Mouse (Mus musculus): ENCODE data around the gene Ahdc1. TPM values are rescaled to one million over a fixed set of nuclear protein-coding genes. Genes with fewer than 3 reads are reported as not detected.
A peak's percentile ranks its signal among the peaks of the same experiment; 100 is the strongest.

The Ahdc1 gene
- polyA plus RNA-seq, 1 experiment from 2014 or later = 10.7 TPM

GRCm38 (mm10) chr4:133070821-133071372 is 59.8 kb downstream of the Ahdc1 start:
- WGBS = 88% methylated on average over 5 of the region's 5 CpGs
- Histone ChIP-seq H3K9me3 (ENCODE audit: control insufficient read depth, low read depth, low read length) (no peaks in the 10 kb centered on the region), H3K27me3 (ENCODE audit: control insufficient read depth, insufficient read depth, low read length) (no peaks in the 10 kb centered on the region), H3K4me1 (ENCODE audit: control insufficient read depth, insufficient read depth, low read length) (peaks cover 20% of the 10 kb centered on the region), H3K4me2 (replicated peaks; ENCODE audit: low read depth, low read length) (no peak overlapping the region), H3K9ac (replicated peaks; ENCODE audit: low read depth, low read length) (no peak overlapping the region), H3K36me3 (ENCODE audit: control insufficient read depth, insufficient read depth, low read length) (peaks cover 43% of the 10 kb centered on the region), H3K27ac (ENCODE audit: low read length) (no peak overlapping the region), H3K4me3 (ENCODE audit: low read depth, low read length) (no peak overlapping the region)
- no peak for ATAC-seq (ENCODE audit: insufficient number of reproducible peaks, insufficient read depth, low FRiP score, low read depth)

- Histone ChIP-seq H3K27me3 (ENCODE audit: control insufficient read depth, insufficient read depth, low read length) (no peaks in the 10 kb centered on the region), H3K9ac (replicated peaks; ENCODE audit: low read depth, low read length) (no peak overlapping the region), H3K27ac (ENCODE audit: low read length) (no peak overlapping the region), H3K36me3 (ENCODE audit: control insufficient read depth, insufficient read depth, low read length) (peaks cover 44% of the 10 kb centered on the region), H3K4me1 (ENCODE audit: control insufficient read depth, insufficient read depth, low read length) (peaks cover 20% of the 10 kb centered on the region), H3K4me3 (ENCODE audit: low read depth, low read length) (no peak overlapping the region), H3K9me3 (ENCODE audit: control insufficient read depth, low read depth, low read length) (no peaks in the 10 kb centered on the region), H3K4me2 (replicated peaks; ENCODE audit: low read depth, low read length) (no peak overlapping the region)
- no peak for ATAC-seq (ENCODE audit: insufficient number of reproducible peaks, insufficient read depth, low FRiP score, low read depth)
- WGBS = 47% methylated on average over 8 of the region's 8 CpGs
Observed at GRCm38 (mm10) chr4:133073192-133073591, 62.1 kb downstream of the Ahdc1 start.

GRCm38 (mm10) chr4:133074070-133074819 is 63.2 kb downstream of the Ahdc1 start:
- Histone ChIP-seq H3K4me2 (replicated peaks; ENCODE audit: low read depth, low read length) (no peak overlapping the region), H3K36me3 (ENCODE audit: control insufficient read depth, insufficient read depth, low read length) (peaks cover 48% of the 10 kb centered on the region), H3K4me1 (ENCODE audit: control insufficient read depth, insufficient read depth, low read length) (peaks cover 27% of the 10 kb centered on the region), H3K9me3 (ENCODE audit: control insufficient read depth, low read depth, low read length) (no peaks in the 10 kb centered on the region), H3K4me3 (ENCODE audit: low read depth, low read length) (no peak overlapping the region), H3K27ac (ENCODE audit: low read length) (no peak overlapping the region), H3K27me3 (ENCODE audit: control insufficient read depth, insufficient read depth, low read length) (no peaks in the 10 kb centered on the region), H3K9ac (replicated peaks; ENCODE audit: low read depth, low read length) (no peak overlapping the region)
- no peak for ATAC-seq (ENCODE audit: insufficient number of reproducible peaks, insufficient read depth, low FRiP score, low read depth)
- WGBS = 48% methylated on average over 9 of the region's 9 CpGs

DNA sequence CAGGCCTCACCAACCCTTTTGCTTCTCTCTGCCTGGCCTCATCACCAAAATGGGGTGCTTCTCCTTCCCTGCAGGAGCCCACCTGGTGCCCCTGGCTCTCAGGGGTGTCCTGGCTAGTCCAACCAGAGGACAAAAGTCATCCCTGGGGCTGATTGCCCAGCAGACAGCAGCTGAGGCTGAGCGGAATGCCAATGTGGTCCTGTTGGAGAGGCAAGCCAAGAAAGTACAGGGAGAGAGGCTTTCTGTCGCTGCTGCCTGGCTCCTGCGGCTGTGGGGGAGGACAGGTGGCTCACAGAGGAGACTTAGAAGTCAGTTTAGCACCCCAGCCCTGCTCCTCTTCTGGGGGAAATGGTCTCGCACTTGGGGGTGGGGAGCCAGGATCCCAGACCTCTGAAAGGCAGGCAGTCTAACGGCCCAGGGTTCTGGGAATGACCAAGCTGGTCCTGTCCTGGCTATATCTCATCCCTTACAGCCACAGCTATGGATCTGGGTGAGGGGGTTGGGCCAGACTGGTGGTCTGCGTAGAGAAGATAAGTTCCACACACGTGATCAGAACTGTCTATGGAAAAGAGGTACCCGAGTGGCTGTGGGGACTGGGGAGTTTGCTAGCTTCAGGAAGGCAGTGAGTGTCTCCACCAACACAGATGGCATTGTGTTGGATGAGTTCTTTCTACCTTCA is 64.0 kb downstream of the Ahdc1 start:
- no peak overlapping the region for H3K27ac ChIP-seq (ENCODE audit: low read length)
- H3K9ac ChIP-seq (replicated peaks; ENCODE audit: low read depth, low read length) = no peak overlapping the region
- WGBS = 58% methylated on average over 8 of the region's 8 CpGs
- H3K4me1 ChIP-seq (ENCODE audit: control insufficient read depth, insufficient read depth, low read length) = peaks cover 29% of the 10 kb centered on the region
- no peaks in the 10 kb centered on the region for H3K9me3 ChIP-seq (ENCODE audit: control insufficient read depth, low read depth, low read length)
- ATAC-seq (ENCODE audit: insufficient number of reproducible peaks, insufficient read depth, low FRiP score, low read depth) = no peak
- peaks cover 43% of the 10 kb centered on the region for H3K36me3 ChIP-seq (ENCODE audit: control insufficient read depth, insufficient read depth, low read length)
- H3K4me2 ChIP-seq (replicated peaks; ENCODE audit: low read depth, low read length) = no peak overlapping the region
- H3K27me3 ChIP-seq (ENCODE audit: control insufficient read depth, insufficient read depth, low read length) = no peaks in the 10 kb centered on the region
- no peak overlapping the region for H3K4me3 ChIP-seq (ENCODE audit: low read depth, low read length)

DNA sequence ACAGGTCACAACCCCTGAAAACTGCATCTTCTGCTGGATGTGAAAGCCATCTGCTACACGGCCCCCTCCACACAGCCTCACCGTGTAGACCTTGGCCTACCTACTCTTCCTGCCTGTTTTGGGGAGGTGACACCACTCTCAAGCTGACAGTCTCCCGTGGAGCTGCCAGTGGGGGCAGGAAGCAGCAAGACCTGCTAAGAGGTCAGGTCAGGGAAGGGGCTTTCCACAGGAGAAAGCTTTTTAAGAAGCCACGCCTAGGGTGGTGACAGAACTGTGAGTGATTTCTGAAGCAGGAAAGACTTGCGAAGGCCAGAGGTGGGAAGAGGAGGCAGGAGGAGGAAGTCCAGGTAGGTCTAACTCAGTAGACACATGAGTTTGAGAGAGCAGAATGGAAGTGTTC is 67.9 kb downstream of the Ahdc1 start:
- no peak for ATAC-seq (ENCODE audit: insufficient number of reproducible peaks, insufficient read depth, low FRiP score, low read depth)
- H3K36me3 ChIP-seq (ENCODE audit: control insufficient read depth, insufficient read depth, low read length) = peaks cover 30% of the 10 kb centered on the region
- 0 out of 2 replicates have a peak overlapping the region, but pooled peaks have one; percentile 49 for H3K27ac ChIP-seq (ENCODE audit: low read length)
- WGBS = 38% methylated on average over 5 of the region's 5 CpGs
- H3K4me1 ChIP-seq (ENCODE audit: control insufficient read depth, insufficient read depth, low read length) = peaks cover 21% of the 10 kb centered on the region
- no peak overlapping the region for H3K4me2 ChIP-seq (replicated peaks; ENCODE audit: low read depth, low read length)
- H3K9ac ChIP-seq (replicated peaks; ENCODE audit: low read depth, low read length) = no peak overlapping the region
- H3K9me3 ChIP-seq (ENCODE audit: control insufficient read depth, low read depth, low read length) = no peaks in the 10 kb centered on the region
- H3K4me3 ChIP-seq (ENCODE audit: low read depth, low read length) = no peak overlapping the region
- no peaks in the 10 kb centered on the region for H3K27me3 ChIP-seq (ENCODE audit: control insufficient read depth, insufficient read depth, low read length)

DNA sequence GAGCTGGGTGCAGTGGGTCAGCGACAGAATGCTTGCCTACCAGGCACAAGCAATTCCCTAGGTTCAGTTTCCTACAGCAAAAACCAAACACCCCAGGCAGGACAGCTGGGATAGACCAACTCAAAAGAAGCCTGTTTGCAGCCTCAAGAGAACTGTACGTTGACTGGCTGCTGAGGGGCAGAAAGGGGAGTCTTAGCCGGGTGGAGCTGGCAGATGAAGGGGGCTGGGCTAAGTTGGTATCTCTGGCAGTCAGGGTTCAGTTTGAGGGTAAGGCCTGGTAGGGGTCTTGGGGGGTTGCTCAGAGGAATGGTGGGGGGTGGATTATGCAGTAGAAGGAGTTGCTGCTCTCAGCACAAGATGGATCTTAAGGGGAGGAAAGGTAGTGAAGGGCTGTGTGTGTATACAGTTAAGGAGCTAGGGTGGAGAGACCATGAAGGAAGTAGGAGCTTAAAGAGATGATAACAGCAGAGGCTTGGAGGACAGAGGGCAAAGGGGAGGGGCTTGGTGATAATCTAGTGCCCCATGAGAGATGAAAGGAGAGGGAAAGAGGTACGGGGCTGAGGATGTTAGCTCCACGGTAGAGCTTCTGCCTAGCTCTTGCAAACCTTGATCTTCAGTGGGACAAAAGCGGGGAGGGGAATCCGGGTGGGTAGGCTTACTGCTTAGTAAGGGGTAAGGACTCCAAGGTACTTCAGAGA is 68.5 kb downstream of the Ahdc1 start:
- H3K27me3 ChIP-seq (ENCODE audit: control insufficient read depth, insufficient read depth, low read length) = no peaks in the 10 kb centered on the region
- no peak for ATAC-seq (ENCODE audit: insufficient number of reproducible peaks, insufficient read depth, low FRiP score, low read depth)
- no peak overlapping the region for H3K4me2 ChIP-seq (replicated peaks; ENCODE audit: low read depth, low read length)
- no peaks in the 10 kb centered on the region for H3K9me3 ChIP-seq (ENCODE audit: control insufficient read depth, low read depth, low read length)
- WGBS = 30% methylated on average over 7 of the region's 7 CpGs
- peaks cover 21% of the 10 kb centered on the region for H3K4me1 ChIP-seq (ENCODE audit: control insufficient read depth, insufficient read depth, low read length)
- H3K27ac ChIP-seq (ENCODE audit: low read length) = 0 out of 2 replicates have a peak overlapping the region, but pooled peaks have one; percentile 5
- no peak overlapping the region for H3K4me3 ChIP-seq (ENCODE audit: low read depth, low read length)
- no peak overlapping the region for H3K9ac ChIP-seq (replicated peaks; ENCODE audit: low read depth, low read length)
- H3K36me3 ChIP-seq (ENCODE audit: control insufficient read depth, insufficient read depth, low read length) = peaks cover 30% of the 10 kb centered on the region

DNA sequence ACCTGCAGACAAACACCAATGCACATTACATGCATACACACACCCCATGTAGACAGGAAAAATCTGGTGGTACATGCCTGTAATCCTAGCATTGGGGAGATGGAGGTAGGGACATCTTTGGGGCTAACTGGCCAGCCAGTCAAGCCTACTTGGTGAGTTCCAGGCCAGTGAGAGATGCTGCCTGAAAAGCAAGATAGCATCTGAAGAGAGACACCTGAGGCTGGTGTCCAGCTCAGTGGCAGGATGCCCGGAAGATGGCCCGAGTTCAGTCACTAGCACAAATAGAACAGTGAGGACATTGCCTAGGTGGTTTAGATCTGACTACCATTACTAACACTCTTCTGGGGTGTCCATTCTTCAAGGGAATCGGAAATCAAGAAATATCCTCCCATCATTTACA is 69.8 kb downstream of the Ahdc1 start:
- Histone ChIP-seq H3K9me3 (ENCODE audit: control insufficient read depth, low read depth, low read length) (no peaks in the 10 kb centered on the region), H3K9ac (replicated peaks; ENCODE audit: low read depth, low read length) (no peak overlapping the region), H3K27ac (ENCODE audit: low read length) (no peak overlapping the region), H3K27me3 (ENCODE audit: control insufficient read depth, insufficient read depth, low read length) (no peaks in the 10 kb centered on the region), H3K4me2 (replicated peaks; ENCODE audit: low read depth, low read length) (no peak overlapping the region), H3K4me1 (ENCODE audit: control insufficient read depth, insufficient read depth, low read length) (peaks cover 31% of the 10 kb centered on the region), H3K36me3 (ENCODE audit: control insufficient read depth, insufficient read depth, low read length) (peaks cover 30% of the 10 kb centered on the region), H3K4me3 (ENCODE audit: low read depth, low read length) (no peak overlapping the region)
- WGBS = 87% methylated on average over 3 of the region's 3 CpGs
- no peak for ATAC-seq (ENCODE audit: insufficient number of reproducible peaks, insufficient read depth, low FRiP score, low read depth)

DNA sequence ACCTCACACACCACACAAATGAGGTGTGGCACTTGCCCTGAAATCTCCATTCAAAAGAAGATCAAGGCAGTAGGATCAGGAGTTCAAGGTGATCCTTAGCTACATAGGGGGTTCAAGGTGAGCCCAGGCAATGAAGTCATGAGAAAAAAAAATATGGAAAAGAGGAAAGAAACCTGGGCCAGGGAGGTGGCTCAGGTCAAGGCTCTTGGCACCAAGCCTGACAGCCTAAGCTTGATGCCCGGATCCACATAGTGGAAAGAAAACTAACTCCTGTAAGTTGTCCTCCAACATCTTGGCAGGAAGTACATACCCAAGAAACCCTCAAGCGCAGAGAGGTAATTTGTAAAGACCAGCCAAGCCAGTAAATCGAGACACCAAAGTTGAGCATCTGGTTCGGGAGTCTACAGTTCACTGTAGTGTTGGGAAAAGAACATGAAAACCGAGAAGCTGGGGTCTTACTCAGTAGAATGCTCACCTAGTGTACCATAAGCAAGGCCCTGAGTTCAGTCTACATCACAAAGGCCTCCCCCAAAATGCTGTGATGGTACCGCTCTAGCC is 71.2 kb downstream of the Ahdc1 start:
- Histone ChIP-seq H3K4me1 (ENCODE audit: control insufficient read depth, insufficient read depth, low read length) (peaks cover 46% of the 10 kb centered on the region), H3K9ac (replicated peaks; ENCODE audit: low read depth, low read length) (no peak overlapping the region), H3K27ac (ENCODE audit: low read length) (no peak overlapping the region), H3K27me3 (ENCODE audit: control insufficient read depth, insufficient read depth, low read length) (no peaks in the 10 kb centered on the region), H3K36me3 (ENCODE audit: control insufficient read depth, insufficient read depth, low read length) (peaks cover 24% of the 10 kb centered on the region), H3K4me3 (ENCODE audit: low read depth, low read length) (no peak overlapping the region), H3K4me2 (replicated peaks; ENCODE audit: low read depth, low read length) (no peak overlapping the region), H3K9me3 (ENCODE audit: control insufficient read depth, low read depth, low read length) (no peaks in the 10 kb centered on the region)
- WGBS = 76% methylated on average over 6 of the region's 6 CpGs
- ATAC-seq (ENCODE audit: insufficient number of reproducible peaks, insufficient read depth, low FRiP score, low read depth) = no peak

All from stomach, embryonic 14.5 days (tissue).